Mouse (Mus musculus): Measurements from ENCODE around the gene Thap11. TPM values are rescaled to one million over a fixed set of nuclear protein-coding genes. Genes with fewer than 3 reads are reported as not detected.

The Thap11 gene
- total RNA-seq, 2 experiments from 2014 or later, result 38.2 to 44.4 TPM

DNA sequence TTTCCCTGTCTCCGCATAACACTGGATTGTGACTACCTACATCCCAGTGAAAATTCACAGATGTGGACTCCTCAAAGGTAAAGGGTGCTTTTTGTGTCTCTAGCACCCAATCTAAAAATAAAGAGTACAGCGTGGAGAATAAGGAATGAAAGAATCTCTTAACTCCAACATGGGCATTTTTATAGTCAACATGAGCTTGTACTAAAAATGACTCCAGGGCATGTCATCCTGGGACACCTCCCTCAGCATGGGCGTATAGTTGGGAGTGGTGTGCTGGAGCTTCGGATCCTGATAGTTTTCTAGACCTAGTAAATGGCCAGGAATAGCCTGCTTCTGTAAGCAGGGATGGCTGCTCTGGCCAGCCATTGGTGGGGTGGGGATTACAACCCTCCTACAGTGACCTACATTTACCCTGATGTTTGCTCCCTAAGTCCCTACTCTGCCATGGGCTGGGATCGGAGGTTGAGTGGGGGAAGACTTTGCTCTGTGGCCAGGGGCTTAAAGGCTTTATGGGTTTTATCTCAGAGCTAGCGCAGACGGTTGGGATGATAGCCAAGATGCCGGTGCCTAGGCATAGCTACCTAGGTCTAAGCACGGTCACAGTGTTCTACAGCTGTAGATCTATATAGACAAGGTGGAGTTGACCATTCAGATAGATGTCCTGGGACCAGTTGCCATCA lies 43.0 kb downstream of the Thap11 start:
- no peak for DNase-seq (ENCODE audit: extremely low spot score in 1 of 2, low spot score in 1 of 2)

DNA sequence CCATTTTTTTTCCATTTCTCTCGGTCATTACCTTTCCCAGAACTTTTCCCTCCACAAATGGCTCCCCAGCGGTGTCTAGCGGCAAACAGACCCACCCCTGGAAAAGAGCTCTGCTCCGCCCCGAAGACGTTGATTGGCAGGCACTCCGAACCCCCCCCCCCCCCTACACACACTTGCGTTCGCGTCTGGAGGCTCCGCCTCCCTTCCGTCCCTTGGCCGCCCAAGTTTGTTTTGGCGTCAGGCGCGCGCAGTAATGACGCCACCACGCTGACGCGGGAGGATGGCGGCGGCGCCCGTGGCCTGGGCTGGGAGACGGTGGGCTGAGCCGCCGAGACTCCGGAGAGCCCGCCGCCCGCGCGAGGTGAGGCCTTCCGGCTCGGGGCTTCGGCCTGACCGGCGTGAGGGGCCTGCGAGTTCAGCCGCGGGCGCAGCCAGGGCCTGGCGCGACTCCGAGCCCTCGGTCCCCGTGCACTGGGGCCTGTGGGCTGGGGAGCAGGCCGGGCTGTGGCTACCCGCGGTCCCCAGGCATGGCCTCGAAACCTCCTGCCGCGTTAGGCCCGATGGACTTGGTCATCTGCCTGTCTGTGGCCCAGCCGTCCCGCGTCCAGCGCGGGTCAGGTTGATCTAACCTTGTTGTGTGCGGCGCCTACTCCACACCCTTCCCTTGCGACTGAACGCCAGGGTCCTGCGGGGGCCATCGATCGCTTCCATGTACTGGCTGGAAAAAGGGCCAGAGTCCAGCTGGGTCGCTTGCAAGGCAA lies 45.4 kb downstream of the Thap11 start, which contains the start of gene Pskh1:
Gene Pskh1 (plus strand): TSS at position 262 of the 761 bp plus-strand sequence.
- peak; percentile 94 to 98 for DNase-seq (ENCODE audit: extremely low spot score in 1 of 2, low spot score in 1 of 2)

DNA sequence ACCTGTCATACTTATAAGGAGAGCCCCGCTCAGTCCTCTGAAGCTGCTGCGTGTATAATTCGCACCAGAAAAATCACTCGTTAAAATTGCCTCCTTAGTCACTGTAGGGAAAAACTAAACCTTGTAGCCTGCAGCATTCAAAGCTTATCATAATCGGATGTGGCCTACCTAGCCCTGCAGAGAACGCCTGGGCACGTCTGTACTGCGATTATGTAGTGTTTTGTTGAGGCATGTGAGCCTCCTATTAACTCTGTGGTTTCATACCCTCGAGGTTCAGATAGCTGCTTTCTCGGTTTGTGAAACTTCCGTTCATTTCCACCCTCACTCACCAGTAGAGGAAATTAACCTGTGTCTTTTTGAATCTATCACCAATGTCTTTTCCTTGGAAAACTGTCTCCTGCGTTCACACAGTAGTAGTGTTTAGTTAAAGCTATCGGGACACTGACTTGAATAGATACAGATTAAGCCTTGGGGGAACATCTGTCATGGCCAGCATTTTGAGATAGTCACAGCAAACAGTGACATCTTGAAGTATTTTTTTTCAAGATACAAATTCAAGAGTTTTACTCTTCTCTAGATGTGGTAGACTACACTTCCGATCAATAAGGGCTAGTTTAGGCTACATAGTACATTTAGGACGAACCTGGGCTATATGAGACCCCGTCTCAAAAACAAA lies 46.1 kb downstream of the Thap11 start:
- DNase-seq (ENCODE audit: extremely low spot score in 1 of 2, low spot score in 1 of 2), result no peak

Other genes with a start within 250 kb of the Thap11 start
- 10 to 100 TPM; 83.2 to 92.9 TPM for gene Ripor1, start 249.9 kb upstream of the Thap11 start, total RNA-seq (2021)
- 10 to 100 TPM; 63.3 to 71.7 TPM for gene Ctcf, start 218.6 kb upstream of the Thap11 start, total RNA-seq (2021)
- not detected for gene Agrp, start 217.7 kb upstream of the Thap11 start, total RNA-seq (2021)
- 10 to 100 TPM; 70.2 to 79.8 TPM for gene Carmil2, start 168.9 kb upstream of the Thap11 start, total RNA-seq (2021)
- 10 to 100 TPM; 39.8 to 41.9 TPM for gene Acd, start 154.0 kb upstream of the Thap11 start, total RNA-seq (2021)
- 10 to 100 TPM; 34.8 to 38.4 TPM for gene Pard6a, start 154.0 kb upstream of the Thap11 start, total RNA-seq (2021)
- gene 4933405L10Rik, start 147.5 kb upstream of the Thap11 start, total RNA-seq (2021), result not detected
- 1 to 10 TPM; 8.2 to 9.9 TPM for gene Enkd1, start 146.9 kb upstream of the Thap11 start, total RNA-seq (2021)
- 10 to 100 TPM; 19.2 to 23.1 TPM for gene Gfod2, start 96.5 kb upstream of the Thap11 start, total RNA-seq (2021)
- 10 to 100 TPM; 24.3 to 26.6 TPM for gene Ranbp10, start 27.8 kb upstream of the Thap11 start, total RNA-seq (2021)
- under 1 TPM; 0.15 to 0.31 TPM for gene Tsnaxip1, start 27.4 kb upstream of the Thap11 start, total RNA-seq (2021)
- 10 to 100 TPM; 13.4 to 15.4 TPM for gene Cenpt, start 1.9 kb upstream of the Thap11 start, total RNA-seq (2021)
- gene Nutf2, start 5.4 kb downstream of the Thap11 start, total RNA-seq (2021), result 10 to 100 TPM; 27.6 to 34.9 TPM
- 10 to 100 TPM; 59.9 to 72.4 TPM for gene Edc4, start 25.7 kb downstream of the Thap11 start, total RNA-seq (2021)
- 1 to 10 TPM in 1 of 2 experiments, under 1 TPM in 1; 0.99 to 1.1 TPM for gene Nrn1l, start 38.4 kb downstream of the Thap11 start, total RNA-seq (2021)
- 1 to 10 TPM; 7.7 to 8.9 TPM for gene Pskh1, start 45.3 kb downstream of the Thap11 start, total RNA-seq (2021)
- 1 to 10 TPM in 1 of 2 experiments, under 1 TPM in 1; 0.76 to 1.6 TPM for gene Ctrl, start 78.7 kb downstream of the Thap11 start, total RNA-seq (2021)
- gene Psmb10, start 83.3 kb downstream of the Thap11 start, total RNA-seq (2021), result 10 to 100 TPM; 58.6 to 70.6 TPM
- gene Lcat, start 88.2 kb downstream of the Thap11 start, total RNA-seq (2021), result 10 to 100 TPM; 44.9 to 49.5 TPM
- 10 to 100 TPM; 23.0 to 25.7 TPM for gene Slc12a4, start 111.0 kb downstream of the Thap11 start, total RNA-seq (2021)
- not detected for gene Dpep3, start 124.3 kb downstream of the Thap11 start, total RNA-seq (2021)
- 10 to 100 TPM; 18.2 to 18.8 TPM for gene Dus2, start 136.2 kb downstream of the Thap11 start, total RNA-seq (2021)
- not detected for gene Dpep2nb, start 150.8 kb downstream of the Thap11 start, total RNA-seq (2021)
- 10 to 100 TPM; 13.9 TPM for gene Ddx28, start 156.8 kb downstream of the Thap11 start, total RNA-seq (2021)
- gene Nfatc3, start 203.7 kb downstream of the Thap11 start, total RNA-seq (2021), result 10 to 100 TPM in 1 of 2 experiments, 1 to 10 TPM in 1; 9.6 to 13.2 TPM

All from layer of hippocampus, postnatal 25 days (tissue).